Mouse (Mus musculus): Measurements from ENCODE around the gene Olfr1368. TPM values are rescaled to one million over a fixed set of nuclear protein-coding genes. Genes with fewer than 3 reads are reported as not detected.

Olfr1368 gene
- not detected in 2 replicates for polyA plus RNA-seq (2012; rRNA removed)

GRCm38 (mm10) chr13:21145767-21146166 is at the start of gene Olfr1368:
Gene Olfr1368 (minus strand): TSS chr13:21145867.

DNA sequence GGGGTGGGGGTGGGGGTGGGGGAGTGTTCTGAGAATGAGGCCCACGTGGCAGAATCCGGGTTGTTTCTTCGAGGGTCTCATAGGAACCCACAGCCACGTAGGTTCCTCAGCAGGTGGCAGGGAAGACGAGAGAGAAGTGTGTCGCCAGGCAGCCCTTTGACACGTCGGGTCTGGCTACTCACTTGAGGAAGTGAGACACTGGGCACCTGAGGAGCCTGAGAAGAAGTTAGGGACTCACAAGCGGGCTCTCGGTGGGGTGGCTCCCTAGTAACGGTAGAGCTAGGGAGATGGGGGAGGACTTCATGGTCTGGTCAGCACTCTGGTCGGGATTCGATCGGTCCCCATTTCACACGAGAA is 33.7 kb upstream of the Olfr1368 start, which contains the start of gene Trim27:
Gene Trim27 (plus strand): TSS at position 79 of the 357 bp plus-strand sequence.

GRCm38 (mm10) chr13:21129339-21129738 is 16.3 kb downstream of the Olfr1368 start, which contains the start of gene Olfr263:
Gene Olfr263 (plus strand): TSS chr13:21129639.

GRCm38 (mm10) chr13:21111183-21111582 is 34.5 kb downstream of the Olfr1368 start, which contains the start of gene Olfr1369-ps1:
Gene Olfr1369-ps1 (plus strand): TSS chr13:21111483.

Other genes starting within 250 kb of the Olfr1368 start
- not detected in 2 replicates for gene Olfr1370, start 70.9 kb downstream of the Olfr1368 start, polyA plus RNA-seq (2012; rRNA removed)
- gene Olfr1369-ps1, start 34.4 kb downstream of the Olfr1368 start, polyA plus RNA-seq (2012; rRNA removed): not detected in 2 replicates
- not detected in 2 replicates for gene Olfr263, start 16.2 kb downstream of the Olfr1368 start, polyA plus RNA-seq (2012; rRNA removed)
- 44.4 and 70.6 TPM in 2 replicates for gene Trim27, start 33.6 kb upstream of the Olfr1368 start, polyA plus RNA-seq (2012; rRNA removed)
- gene Gpx5, start 146.9 kb upstream of the Olfr1368 start, polyA plus RNA-seq (2012; rRNA removed): 3.3 TPM in 1 of 2 replicates, not detected in the other
- gene Gpx6, start 166.3 kb upstream of the Olfr1368 start, polyA plus RNA-seq (2012; rRNA removed): not detected in 2 replicates
- not detected in 2 replicates for gene Olfr1367, start 201.0 kb upstream of the Olfr1368 start, polyA plus RNA-seq (2012; rRNA removed)
- 0.09 and 0.19 TPM in 2 replicates for gene Zscan12, start 217.0 kb upstream of the Olfr1368 start, polyA plus RNA-seq (2012; rRNA removed)

All from stomach, adult 2 months (tissue).